Mouse (Mus musculus) embryonic facial prominence, embryonic 10.5 days (tissue): Measurements from ENCODE around the gene Glt28d2. TPM values are rescaled to one million over a fixed set of nuclear protein-coding genes. Genes with fewer than 3 reads are reported as not detected.

Experiments used
- DNase-seq: peaks from one replicate; pipeline ENCODE4 v3.0.0-alpha.2; 2017; ENCODE audit warnings: low spot score
- H3K27ac ChIP-seq: fragments of 300-500 bp; sonication (generic); replicated peaks from 2 replicates; pipeline ENCODE4 v1.5.1; 2016; ENCODE audit warnings: mild to moderate bottlenecking
- H3K27me3 ChIP-seq: fragments of 300-500 bp; sonication (generic); replicated peaks from 2 replicates; pipeline ENCODE4 v1.6.1; 2016; ENCODE audit warnings: low read depth, mild to moderate bottlenecking; ENCODE audit not compliant: poor library complexity, severe bottlenecking
- H3K36me3 ChIP-seq: fragments of 300-500 bp; sonication (generic); replicated peaks from 2 replicates; pipeline ENCODE4 v1.6.1; 2016; ENCODE audit warnings: mild to moderate bottlenecking, moderate library complexity
- H3K4me1 ChIP-seq: fragments of 300-500 bp; sonication (generic); 2 replicates; pipeline ENCODE4 v1.6.1; 2016
- H3K4me3 ChIP-seq: fragments of 300-500 bp; sonication (generic); 2 replicates; pipeline ENCODE4 v1.5.1; 2016; ENCODE audit warnings: mild to moderate bottlenecking, moderate library complexity
- H3K9me3 ChIP-seq: fragments of 300-500 bp; sonication (generic); 2 replicates; pipeline ENCODE4 v1.6.1; 2016; ENCODE audit warnings: mild to moderate bottlenecking
- WGBS: fragments of 180-500 bp; shearing (Covaris S2); methylation state at CpG from one replicate; pipeline ENCODE4 v1.1.7; 2016; 5-methylcytosine and 5-hydroxymethylcytosine counted together
- polyA plus RNA-seq: library from polyadenylated mRNA; unstranded; fragments of >200 nt; fragmentation: Nextera tagmentation; extraction: Ambion mirVana; gene quantifications from 2 replicates; pipeline ENCODE4 v1.2.1, GENCODE M21; 2016

Gene Glt28d2
- polyA plus RNA-seq, 1 experiment from 2014 or later: 0.59 TPM

DNA sequence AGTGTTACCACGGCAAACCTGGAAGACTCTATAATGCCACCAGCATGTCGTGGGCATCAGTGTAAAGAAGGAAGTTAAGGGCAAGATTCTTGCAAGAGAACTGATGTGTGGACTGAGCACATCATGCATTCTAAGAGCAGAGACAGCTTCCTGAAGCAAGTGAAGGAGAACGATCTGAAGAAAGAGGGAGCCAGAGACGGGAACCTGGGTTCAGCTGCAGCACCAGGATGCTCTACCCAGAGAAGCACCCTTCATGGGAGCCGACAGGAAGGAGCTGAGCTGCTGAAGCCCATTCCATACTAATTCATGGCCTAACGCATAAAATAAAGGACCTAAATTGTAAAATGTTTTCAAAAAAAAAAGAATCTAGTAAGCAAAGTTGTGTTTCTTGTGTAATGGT, 27.5 kb upstream of the Glt28d2 start:
- Histone ChIP-seq H3K9me3 (no peaks in the 10 kb centered on the region), H3K27ac (no peak overlapping the region), H3K4me3 (no peak overlapping the region), H3K36me3 (no peaks in the 10 kb centered on the region), H3K4me1 (peaks cover 4% of the 10 kb centered on the region; the same call in 1 of the 2 replicates), H3K27me3 (no peaks in the 10 kb centered on the region)
- no peak for DNase-seq
- 88% methylated on average over 6 of the region's 6 CpGs for WGBS

DNA sequence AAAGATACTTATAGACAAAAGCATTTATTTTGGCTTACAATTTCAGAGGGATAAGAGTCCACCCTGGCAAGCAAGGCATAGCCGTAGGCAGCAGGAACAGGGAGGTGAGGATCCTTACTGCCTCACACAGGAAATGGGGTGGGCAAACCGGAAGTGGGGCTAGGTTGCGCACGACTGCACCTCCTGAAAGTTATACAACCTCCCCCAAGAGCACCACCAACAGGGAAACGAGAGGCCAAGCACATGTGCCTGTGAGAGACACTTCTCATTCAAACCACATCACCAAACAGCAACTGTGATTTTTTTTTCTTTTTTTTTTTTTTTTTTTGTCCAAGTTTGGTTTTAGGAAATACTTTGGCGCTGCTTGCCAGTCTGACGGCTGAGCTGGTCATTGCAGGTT, 19.8 kb upstream of the Glt28d2 start:
- H3K9me3 ChIP-seq: no peaks in the 10 kb centered on the region
- H3K27me3 ChIP-seq: no peaks in the 10 kb centered on the region
- peaks cover 4% of the 10 kb centered on the region; the same call in 1 of the 2 replicates for H3K4me1 ChIP-seq
- WGBS: 82% methylated on average over 7 of the region's 7 CpGs
- H3K27ac ChIP-seq: no peak overlapping the region
- no peak for DNase-seq
- H3K36me3 ChIP-seq: no peaks in the 10 kb centered on the region
- no peak overlapping the region for H3K4me3 ChIP-seq

DNA sequence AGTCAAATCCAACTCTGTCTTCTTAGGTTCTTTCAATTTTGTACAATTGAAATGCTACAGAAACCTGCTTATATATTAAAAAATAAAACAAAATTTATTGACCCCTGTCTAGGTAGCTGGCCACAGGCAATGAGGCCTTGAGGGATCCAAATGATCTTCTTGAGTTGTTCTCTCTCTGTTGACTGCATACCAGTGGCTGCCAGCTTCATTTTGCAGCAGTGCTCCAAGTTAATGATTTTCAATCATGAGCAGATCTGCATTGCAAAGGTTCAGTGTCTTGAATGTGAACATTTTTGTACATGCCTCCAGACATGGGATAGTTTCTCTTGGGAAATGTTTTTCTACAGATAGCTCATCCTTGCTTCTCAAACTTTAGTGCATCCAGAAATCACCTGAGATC, 17.1 kb upstream of the Glt28d2 start:
- Histone ChIP-seq H3K27me3 (no peaks in the 10 kb centered on the region), H3K36me3 (no peaks in the 10 kb centered on the region), H3K4me1 (no peaks in the 10 kb centered on the region), H3K4me3 (no peak overlapping the region), H3K9me3 (no peaks in the 10 kb centered on the region), H3K27ac (no peak overlapping the region)
- no peak for DNase-seq

DNA sequence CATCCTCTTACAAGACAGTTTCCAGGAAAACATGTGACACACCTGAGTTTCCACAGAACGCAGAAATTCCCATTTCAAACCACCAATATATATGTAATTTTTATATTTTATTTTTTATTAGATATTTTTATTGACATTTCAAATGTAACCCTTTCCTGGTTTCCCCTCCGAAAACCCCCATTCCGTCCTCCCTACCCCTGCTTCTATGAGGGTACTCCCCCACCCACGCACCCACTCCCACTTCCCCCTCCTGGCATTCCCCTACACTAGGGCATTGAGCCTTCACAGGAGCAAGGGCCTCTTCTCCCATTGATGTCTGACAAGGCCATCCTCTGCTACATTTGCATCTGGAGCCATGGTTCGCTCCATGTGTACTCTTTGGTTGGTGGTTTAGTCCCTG, 7.7 kb upstream of the Glt28d2 start:
- Histone ChIP-seq H3K4me1 (no peaks in the 10 kb centered on the region), H3K36me3 (no peaks in the 10 kb centered on the region), H3K4me3 (no peak overlapping the region), H3K9me3 (no peaks in the 10 kb centered on the region), H3K27ac (no peak overlapping the region), H3K27me3 (no peaks in the 10 kb centered on the region)
- DNase-seq: no peak
- 94% methylated on average over 5 of the region's 5 CpGs for WGBS

DNA sequence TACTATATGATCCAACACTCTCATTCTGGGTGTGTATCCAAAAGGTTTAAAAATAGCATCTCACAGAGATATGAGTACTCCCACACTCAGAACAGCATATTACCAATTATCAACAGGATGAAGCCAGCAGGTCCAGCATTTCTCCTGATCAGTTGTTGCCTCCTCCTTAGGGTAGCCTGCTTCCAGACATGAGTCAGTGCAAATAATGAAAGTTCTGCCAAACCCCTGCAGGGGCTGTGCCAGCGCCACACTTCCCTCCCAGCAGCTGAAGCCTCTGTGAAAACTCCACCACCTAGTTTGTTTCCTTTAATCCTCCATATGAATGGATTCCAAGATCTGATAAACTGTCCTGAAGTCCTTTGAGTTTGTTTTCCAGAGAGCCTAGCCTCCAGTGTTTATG, 4.3 kb upstream of the Glt28d2 start:
- 73% methylated on average over 1 of the region's 1 CpGs for WGBS

DNA sequence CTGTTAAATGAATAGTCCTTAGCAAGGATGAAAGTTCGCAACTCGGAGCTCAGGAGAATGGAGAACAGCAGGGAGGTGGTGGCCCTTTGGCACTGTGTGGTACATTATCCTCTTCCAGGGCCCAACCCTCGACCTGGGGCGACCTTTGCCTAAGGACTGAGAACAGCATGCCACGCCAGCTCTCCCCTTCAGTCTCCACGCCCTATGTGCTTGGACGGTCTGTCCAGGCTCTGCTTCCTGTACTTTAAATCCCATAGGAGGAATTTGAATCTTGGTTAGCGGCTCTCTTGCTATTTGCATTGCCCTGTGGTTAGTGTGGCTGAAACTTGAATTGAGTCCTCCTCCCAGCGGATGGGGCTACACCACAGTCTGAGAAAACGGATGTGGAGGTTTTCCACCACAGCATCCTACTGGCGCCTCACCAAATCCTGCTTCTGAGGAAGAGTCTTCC, 930 bp upstream of the Glt28d2 start:
- no peaks in the 10 kb centered on the region for H3K36me3 ChIP-seq
- peak overlapping the region; percentile 67 for H3K4me3 ChIP-seq
- 0 out of 2 replicates have a peak overlapping the region, but pooled peaks have one; percentile 66 for H3K27ac ChIP-seq
- no peaks in the 10 kb centered on the region for H3K9me3 ChIP-seq
- DNase-seq: peak; percentile 24
- 6% methylated on average over 11 of the region's 11 CpGs for WGBS
- peaks cover 41% of the 10 kb centered on the region for H3K27me3 ChIP-seq
- H3K4me1 ChIP-seq: peaks cover 29% of the 10 kb centered on the region

More for the DNA sequence above, 4.3 kb upstream of the Glt28d2 start:
- no peaks in the 10 kb centered on the region for H3K36me3 ChIP-seq
- H3K9me3 ChIP-seq: no peaks in the 10 kb centered on the region
- H3K27me3 ChIP-seq: peaks cover 23% of the 10 kb centered on the region
- no peak for DNase-seq
- H3K27ac ChIP-seq: no peak overlapping the region
- H3K4me3 ChIP-seq: no peak overlapping the region
- H3K4me1 ChIP-seq: peaks cover 21% of the 10 kb centered on the region

DNA sequence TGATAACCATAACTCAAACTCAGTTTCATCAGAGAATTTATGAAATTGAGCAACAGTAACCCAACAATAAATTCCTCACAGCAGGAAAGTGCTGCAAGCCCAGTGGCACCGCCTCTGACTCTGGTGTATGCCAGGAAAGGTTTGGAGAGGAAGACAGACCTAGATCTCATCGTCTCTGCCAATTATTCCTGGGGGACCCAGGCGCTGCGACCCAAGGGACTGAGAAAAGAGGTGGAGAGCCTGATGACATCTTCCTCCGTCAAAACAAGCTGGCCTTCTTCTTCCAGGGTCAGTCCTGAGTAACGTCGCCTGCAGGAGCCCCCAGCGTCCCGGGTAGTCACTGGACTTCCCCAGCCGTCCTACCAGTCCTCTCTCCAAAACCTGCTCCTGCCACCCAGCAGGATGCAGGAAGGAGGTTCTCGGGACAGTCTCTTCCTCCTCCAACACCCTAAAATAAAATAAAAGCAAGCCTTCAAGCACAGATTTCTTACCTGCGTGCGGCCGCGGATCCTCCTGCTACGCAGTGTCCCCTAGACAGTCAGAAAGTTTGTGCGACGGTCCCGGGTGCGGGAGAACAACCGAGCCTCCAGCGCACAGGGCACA, 579 bp downstream of the Glt28d2 start:
- Histone ChIP-seq H3K4me1 (peaks cover 29% of the 10 kb centered on the region), H3K27ac (peak overlapping the region; percentile 66), H3K36me3 (no peaks in the 10 kb centered on the region), H3K27me3 (peaks cover 41% of the 10 kb centered on the region), H3K4me3 (peak overlapping the region; percentile 67), H3K9me3 (no peaks in the 10 kb centered on the region)
- DNase-seq: no peak
- 2% methylated on average over 22 of the region's 22 CpGs for WGBS

DNA sequence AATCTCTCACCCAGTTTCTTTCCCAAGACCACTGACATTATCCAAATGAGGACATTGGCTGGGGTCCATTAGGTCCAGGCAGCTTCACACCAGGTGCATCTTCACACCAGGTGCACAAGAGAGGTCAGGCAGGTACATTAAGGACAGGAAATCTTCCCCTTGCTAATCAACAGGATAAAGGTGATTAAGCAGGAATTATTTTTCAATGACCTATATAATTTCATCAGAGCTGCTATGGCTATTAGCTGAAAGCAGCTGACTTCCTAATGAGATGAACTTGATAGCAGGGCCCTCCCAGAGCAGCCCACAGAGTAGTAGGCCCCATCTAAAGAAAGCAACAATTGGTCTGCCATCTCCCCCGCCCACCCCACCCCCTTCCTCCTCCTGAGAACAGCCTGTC, 1.4 kb downstream of the Glt28d2 start:
- Histone ChIP-seq H3K27me3 (peaks cover 41% of the 10 kb centered on the region), H3K27ac (no peak overlapping the region), H3K4me3 (no peak overlapping the region), H3K9me3 (no peaks in the 10 kb centered on the region), H3K36me3 (no peaks in the 10 kb centered on the region), H3K4me1 (peaks cover 29% of the 10 kb centered on the region)
- no peak for DNase-seq
- WGBS: 17% methylated on average over 1 of the region's 1 CpGs

DNA sequence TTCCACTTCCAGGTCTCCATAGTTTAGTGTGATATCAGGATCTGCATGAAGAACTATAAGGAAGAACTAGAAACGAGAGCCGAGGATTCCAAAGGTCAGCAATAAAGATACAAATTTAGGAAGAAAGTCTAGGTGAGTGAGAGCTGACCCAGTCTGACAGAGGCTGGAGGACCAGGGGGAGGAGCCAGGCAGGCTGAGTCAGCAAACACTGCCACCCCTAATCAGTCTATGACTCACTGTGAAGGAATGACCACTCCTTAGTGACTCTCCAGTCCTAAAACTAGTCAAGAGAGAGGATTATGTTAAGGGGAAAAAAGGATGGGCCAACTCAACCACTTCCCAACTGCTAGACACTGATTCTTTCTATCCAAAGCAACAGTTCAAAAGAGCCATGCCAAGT, 6.6 kb downstream of the Glt28d2 start:
- WGBS: 90% methylated on average over 2 of the region's 2 CpGs
- Histone ChIP-seq H3K9me3 (no peaks in the 10 kb centered on the region), H3K36me3 (no peaks in the 10 kb centered on the region), H3K4me3 (no peak overlapping the region), H3K27ac (no peak overlapping the region), H3K27me3 (peaks cover 9% of the 10 kb centered on the region), H3K4me1 (no peaks in the 10 kb centered on the region)
- no peak for DNase-seq

DNA sequence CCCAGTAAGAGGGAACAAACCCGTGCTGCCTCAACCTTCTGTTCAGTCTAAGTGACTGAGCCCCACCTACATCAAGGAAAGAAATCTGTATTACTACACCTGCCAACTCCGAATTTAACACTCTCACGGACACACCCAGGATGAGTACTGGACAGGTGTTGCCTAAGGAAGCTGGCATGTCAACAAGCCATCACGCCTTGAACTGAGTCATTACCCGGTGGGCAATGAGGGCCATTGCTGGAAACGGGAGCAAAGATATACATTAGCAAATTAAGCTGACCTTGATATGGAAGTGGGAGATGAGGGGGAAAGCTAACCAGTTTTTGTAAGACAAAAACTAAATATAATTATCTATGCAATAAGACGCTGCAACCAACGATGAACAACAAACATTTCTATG, 7.2 kb downstream of the Glt28d2 start:
- Histone ChIP-seq H3K27ac (no peak overlapping the region), H3K27me3 (peaks cover 3% of the 10 kb centered on the region; the same call in 1 of the 2 replicates), H3K36me3 (no peaks in the 10 kb centered on the region), H3K4me1 (no peaks in the 10 kb centered on the region), H3K9me3 (no peaks in the 10 kb centered on the region), H3K4me3 (no peak overlapping the region)
- WGBS: 89% methylated on average over 8 of the region's 8 CpGs
- no peak for DNase-seq

DNA sequence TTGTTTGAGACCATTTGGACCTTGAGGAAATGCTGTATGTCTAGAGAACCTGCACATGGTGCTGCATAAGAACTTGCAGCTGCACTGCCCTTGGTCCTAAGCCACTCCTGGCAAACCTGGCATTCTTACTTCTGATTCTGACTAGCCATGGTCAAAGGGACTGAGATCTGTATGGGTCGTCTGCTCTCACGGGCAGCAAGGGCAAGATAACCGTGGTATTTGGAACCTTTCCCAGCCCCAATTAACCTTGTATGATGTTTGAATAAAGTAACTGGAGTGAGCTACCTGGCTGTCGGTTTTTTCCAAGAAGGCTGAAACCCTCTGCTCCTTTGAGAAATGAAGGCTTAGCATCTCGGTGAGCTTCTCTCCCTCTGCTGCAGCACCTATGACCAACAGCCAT, 8.4 kb downstream of the Glt28d2 start:
- WGBS: 85% methylated on average over 5 of the region's 5 CpGs
- no peak overlapping the region for H3K27ac ChIP-seq
- H3K9me3 ChIP-seq: no peaks in the 10 kb centered on the region
- H3K4me3 ChIP-seq: no peak overlapping the region
- no peaks in the 10 kb centered on the region for H3K4me1 ChIP-seq
- H3K27me3 ChIP-seq: no peaks in the 10 kb centered on the region
- H3K36me3 ChIP-seq: no peaks in the 10 kb centered on the region
- DNase-seq: no peak

DNA sequence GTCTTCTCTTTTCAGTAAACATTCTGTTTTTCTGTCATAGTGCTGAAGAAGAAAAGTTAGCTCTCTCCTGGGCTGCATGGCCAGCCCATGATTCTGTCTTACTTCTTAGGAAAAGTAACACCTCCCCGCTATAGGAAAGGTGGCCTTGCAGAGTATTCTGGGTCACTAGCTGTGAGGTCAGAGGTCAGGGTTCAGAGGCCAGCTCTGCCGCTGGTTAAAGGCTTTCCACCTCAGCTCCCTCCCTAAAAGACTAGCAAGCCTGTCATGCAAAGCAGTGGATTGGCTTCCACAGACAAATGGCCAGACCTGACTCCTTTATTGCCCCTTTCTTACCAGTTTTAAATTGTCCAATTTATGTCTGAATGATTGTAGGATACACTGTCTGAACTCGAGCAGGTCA, 23.3 kb downstream of the Glt28d2 start:
- Histone ChIP-seq H3K4me1 (no peaks in the 10 kb centered on the region), H3K27me3 (no peaks in the 10 kb centered on the region), H3K36me3 (no peaks in the 10 kb centered on the region), H3K4me3 (no peak overlapping the region), H3K9me3 (peaks cover 2% of the 10 kb centered on the region; the same call in 1 of the 2 replicates), H3K27ac (no peak overlapping the region)
- WGBS: 27% methylated on average over 3 of the region's 3 CpGs
- DNase-seq: no peak

DNA sequence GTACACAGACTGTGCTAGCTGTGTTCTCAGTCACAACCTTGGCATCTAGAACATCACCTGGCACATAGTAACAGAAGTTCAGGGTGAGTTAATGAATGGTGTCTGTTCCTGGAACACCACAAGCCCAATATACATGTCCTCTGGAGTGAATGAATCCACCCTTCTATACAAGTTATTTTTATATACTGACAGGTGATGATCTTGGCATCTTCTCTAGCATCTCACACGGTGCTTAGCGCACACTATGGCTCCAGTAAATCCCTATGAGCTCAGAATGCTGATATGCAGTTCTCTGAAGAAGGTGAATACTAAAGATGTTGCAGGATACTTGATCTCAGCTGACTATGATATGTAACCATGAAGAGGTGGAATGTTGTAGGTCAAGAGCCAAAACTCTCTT, 24.4 kb downstream of the Glt28d2 start:
- WGBS: 90% methylated on average over 2 of the region's 2 CpGs

More for the DNA sequence above, 24.4 kb downstream of the Glt28d2 start:
- Histone ChIP-seq H3K4me3 (no peak overlapping the region), H3K9me3 (no peaks in the 10 kb centered on the region), H3K4me1 (peaks cover 11% of the 10 kb centered on the region), H3K27ac (no peak overlapping the region), H3K27me3 (no peaks in the 10 kb centered on the region), H3K36me3 (no peaks in the 10 kb centered on the region)
- DNase-seq: no peak
